Mouse (Mus musculus) kidney, adult 11 months (tissue): ENCODE results near the gene Grb14.

Experiments
- DNase-seq: peaks from one replicate; pipeline ENCODE4 v3.0.0; 2022

Gene Grb14

GRCm38 (mm10) chr2:65024887-65025286 is at the start of gene Grb14:
Gene Grb14 (minus strand): TSS chr2:65024987.
- no peak for DNase-seq

GRCm38 (mm10) chr2:65072205-65072604 is 47.4 kb upstream of the Grb14 start:
- no peak for DNase-seq

- no peak for DNase-seq
Measured at GRCm38 (mm10) chr2:65053764-65054163, 29.0 kb upstream of the Grb14 start.

- no peak for DNase-seq
Measured at GRCm38 (mm10) chr2:65052191-65053012, 27.6 kb upstream of the Grb14 start.

- DNase-seq: no peak
Measured at GRCm38 (mm10) chr2:65050776-65051175, 26.0 kb upstream of the Grb14 start.

- DNase-seq: no peak
Measured at GRCm38 (mm10) chr2:65048234-65049017, 23.6 kb upstream of the Grb14 start.

- no peak for DNase-seq
Measured at GRCm38 (mm10) chr2:65038164-65038563, 13.4 kb upstream of the Grb14 start.

GRCm38 (mm10) chr2:65037546-65037945 is 12.8 kb upstream of the Grb14 start:
- DNase-seq: no peak

- DNase-seq: peak; percentile 69
Measured at GRCm38 (mm10) chr2:65022363-65023240, 2.2 kb downstream of the Grb14 start.

- DNase-seq: no peak
Measured at GRCm38 (mm10) chr2:65021691-65022362, 3.0 kb downstream of the Grb14 start.

GRCm38 (mm10) chr2:65017375-65017774 is 7.4 kb downstream of the Grb14 start:
- no peak for DNase-seq

GRCm38 (mm10) chr2:65014552-65014951 is 10.2 kb downstream of the Grb14 start:
- DNase-seq: no peak

- no peak for DNase-seq
Measured at GRCm38 (mm10) chr2:65010105-65010504, 14.7 kb downstream of the Grb14 start.

- no peak for DNase-seq
Measured at GRCm38 (mm10) chr2:65007396-65007795, 17.4 kb downstream of the Grb14 start.

- DNase-seq: no peak
Measured at GRCm38 (mm10) chr2:65005044-65005443, 19.7 kb downstream of the Grb14 start.

GRCm38 (mm10) chr2:65003433-65003832 is 21.4 kb downstream of the Grb14 start:
- peak; percentile 22 for DNase-seq

- DNase-seq: peak; percentile 30
Measured at GRCm38 (mm10) chr2:65002631-65003030, 22.2 kb downstream of the Grb14 start.

GRCm38 (mm10) chr2:64995048-64995447 is 29.7 kb downstream of the Grb14 start:
- no peak for DNase-seq

GRCm38 (mm10) chr2:64989426-64990187 is 35.2 kb downstream of the Grb14 start:
- DNase-seq: no peak

GRCm38 (mm10) chr2:64987782-64988181 is 37.0 kb downstream of the Grb14 start:
- DNase-seq: no peak

GRCm38 (mm10) chr2:64975546-64975945 is 49.2 kb downstream of the Grb14 start:
- DNase-seq: no peak

GRCm38 (mm10) chr2:64974549-64974948 is 50.2 kb downstream of the Grb14 start:
- no peak for DNase-seq
